Mouse (Mus musculus) activated CD4-positive, CD25-positive, alpha-beta regulatory T cell, adult 4 months (primary cell): ENCODE measurements around the gene Ablim1. TPM values are rescaled to one million over a fixed set of nuclear protein-coding genes. Genes with fewer than 3 reads are reported as not detected.

Experiments
- ATAC-seq: one replicate; pipeline ENCODE4 v1.8.0; 2017
- polyA plus RNA-seq, 2 experiments: library from polyadenylated mRNA; unstranded; fragments of 100-300 nt; shearing (Covaris generic); gene quantifications; one replicate each; pipeline ENCODE4 v1.2.1; 2017

The Ablim1 gene
- polyA plus RNA-seq, 2 experiments from 2014 or later, result 268 to 273 TPM

DNA sequence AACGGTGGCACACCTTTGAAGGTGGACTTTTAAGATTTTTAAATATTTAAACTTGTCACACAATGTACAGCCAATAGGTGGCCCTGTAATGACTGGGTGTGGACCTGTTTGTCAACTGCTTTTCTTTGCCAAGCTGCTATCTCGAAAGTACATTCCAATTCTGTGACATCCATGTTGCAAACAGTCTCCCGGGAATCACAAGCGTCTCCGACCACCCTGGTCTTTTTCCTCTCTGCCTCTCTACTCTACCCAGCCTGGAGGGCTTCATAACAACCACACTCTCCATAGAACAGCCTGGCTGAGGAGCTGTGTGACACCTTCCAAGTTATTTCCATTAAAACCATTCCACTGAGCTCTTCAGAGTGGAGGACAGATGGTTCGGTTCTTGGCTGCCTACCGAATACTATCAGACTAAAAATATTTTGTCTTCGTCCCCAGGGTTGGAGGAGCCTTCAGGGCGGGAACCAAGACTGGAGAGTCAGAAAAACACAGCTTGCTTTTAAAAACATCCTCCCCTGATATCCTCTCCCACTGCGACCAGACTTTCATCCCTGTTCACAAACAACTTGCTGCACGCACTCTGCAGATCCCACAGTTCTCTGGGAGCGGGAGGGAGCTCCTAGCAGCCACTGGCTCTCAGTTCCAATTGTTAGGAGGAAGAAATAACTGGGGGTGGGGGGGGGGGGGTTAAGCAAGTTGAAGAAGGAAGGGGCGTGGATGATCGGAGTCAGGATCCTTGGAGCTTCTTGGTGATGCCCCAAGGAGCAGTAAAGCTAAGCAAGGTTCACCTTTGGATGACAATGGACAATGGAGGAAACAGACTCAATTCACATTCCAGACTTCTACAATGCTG lies 216.3 kb downstream of the Ablim1 start:
- ATAC-seq, result no peak

DNA sequence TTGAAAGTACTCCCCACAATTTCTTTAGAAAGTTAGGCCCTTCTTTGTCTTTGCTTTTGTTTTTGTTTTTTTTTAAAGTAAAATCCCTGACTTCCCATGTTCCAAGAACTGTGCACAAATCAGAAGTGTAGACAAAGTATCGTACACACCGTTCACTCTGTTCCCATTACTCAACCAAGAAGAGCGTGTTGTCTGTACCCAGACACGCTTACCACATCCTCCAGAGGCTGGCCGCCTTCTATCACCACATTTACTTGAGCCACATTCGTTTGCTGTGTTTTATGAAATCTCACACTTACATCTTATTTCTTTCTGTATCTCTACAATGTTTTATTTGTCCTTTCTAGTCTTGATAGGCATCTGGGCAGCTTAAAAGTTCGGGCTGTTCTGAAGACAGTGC lies 219.4 kb downstream of the Ablim1 start:
- peak; percentile 63 for ATAC-seq

DNA sequence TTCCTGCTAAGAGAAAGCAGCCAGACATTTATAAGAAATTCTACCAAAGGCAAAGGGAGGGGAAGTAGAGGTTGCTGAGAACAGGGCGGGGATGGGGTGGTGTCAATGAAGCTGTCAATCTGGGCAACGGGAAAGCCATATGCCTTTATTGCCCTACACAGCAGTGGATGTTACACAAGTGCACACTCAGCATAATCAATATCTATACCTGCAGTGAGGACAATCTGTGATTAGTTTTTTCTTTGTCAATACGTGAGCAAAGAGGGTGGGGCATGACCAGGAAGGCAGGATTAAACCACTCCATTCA lies 221.1 kb downstream of the Ablim1 start:
- ATAC-seq, result peak; percentile 62

DNA sequence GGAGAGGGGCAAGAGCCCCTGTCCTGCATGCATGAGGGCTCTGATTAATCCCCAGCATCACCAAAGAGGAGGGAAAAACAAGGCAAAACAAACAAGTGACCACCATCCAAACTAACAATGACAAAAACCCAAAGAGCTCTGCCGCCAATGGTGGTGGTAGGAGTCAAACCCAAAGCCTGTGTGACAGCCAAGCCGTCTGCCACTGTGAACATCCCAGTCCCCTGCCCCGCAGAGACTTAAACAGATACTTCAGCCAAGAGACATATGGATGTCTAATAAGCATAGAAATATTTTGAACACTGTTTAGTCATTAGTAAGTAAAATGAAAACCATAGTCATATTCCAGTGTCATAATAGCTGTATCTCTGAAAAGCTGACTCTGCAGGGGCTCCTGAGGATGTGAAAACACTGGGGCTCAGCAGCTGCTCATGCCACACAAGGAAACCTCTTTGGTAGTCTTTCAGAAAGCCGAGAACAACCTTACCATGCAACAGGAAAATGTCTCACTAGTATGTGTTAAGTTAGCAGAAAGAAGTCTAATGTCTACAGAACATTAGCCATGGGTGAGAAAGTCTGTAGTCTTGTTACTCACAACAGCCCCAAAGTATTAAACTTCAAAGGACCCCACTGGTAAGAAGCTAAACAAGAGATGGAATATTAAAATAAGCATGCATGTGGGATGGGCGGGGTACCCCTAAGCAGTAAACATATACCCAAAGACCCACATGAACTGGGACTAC lies 221.6 kb downstream of the Ablim1 start:
- no peak for ATAC-seq

DNA sequence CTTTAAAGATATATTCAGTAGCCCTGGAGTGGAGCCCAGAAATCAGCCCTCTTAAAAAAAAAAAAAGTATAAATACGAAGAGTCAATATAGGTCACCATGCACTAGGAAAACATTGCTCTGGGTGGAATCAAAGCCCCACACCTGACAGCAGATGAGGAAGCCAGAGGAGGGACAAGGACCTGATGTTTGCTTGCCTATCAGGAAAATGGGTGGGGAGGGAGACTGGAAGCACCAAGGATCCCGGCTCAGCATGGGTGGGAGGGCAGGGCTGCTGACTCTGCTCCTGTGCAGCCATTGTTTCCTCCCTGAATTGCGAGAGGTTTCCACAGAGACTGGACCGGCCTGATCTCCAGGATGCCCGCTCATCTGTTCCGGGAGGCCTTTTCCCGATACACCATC lies 223.4 kb downstream of the Ablim1 start:
- ATAC-seq, result no peak

DNA sequence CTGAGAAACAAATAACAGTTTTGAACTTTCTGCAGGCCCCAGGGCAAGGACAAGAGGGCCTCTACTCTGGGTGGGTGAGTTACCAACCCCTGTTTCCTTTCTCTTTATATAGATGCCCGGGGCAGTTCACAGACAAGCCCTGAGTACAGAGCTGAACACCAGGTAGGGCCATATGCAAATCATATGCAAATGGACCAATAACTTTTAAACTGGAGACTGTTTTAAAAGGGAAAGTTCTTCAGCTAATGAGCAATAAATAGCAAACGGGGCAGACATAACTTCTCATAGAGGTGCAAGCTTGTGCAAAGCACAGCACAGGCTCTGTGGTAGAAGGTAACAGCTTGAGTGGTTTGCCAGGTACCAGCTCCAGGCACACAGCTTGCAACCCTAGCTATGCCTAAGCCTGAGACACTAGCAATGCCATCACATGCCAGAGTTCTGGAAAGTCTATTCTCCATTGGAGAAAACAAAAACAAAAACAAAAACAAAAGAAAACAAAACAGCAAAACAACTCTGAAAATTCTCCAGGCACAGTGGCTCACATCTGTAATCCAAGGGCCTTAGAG lies 225.8 kb downstream of the Ablim1 start:
- ATAC-seq, result no peak

DNA sequence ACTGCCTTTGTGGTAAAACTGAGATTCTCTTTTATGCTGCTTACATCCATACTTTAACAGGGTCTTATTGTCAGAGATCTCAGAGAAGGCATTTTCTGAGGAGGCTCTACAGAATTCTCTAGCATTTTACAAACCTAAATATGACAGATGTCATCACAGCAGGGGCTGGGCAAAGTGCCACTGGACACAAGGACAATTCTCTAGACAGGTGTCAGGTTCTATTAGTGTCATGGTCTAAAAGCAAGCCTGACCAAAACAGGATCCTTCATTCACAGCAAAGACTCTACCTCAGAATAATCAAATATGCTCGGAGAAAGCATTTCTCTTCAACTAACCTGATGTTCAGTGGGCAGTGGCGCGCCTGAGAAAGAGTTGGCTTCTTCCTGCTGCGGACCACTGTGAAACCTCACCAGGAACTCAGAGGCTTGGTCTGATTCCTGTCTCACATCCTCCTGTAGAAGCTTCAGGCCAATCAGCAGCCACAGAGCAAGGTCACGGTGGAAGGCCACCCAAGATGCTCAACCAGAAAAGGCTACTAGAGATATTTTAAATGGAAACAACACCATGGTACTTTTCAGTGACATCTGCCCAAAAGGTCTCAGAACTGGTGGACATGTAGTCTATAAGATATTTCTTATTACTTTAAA lies 230.1 kb downstream of the Ablim1 start:
- no peak for ATAC-seq

DNA sequence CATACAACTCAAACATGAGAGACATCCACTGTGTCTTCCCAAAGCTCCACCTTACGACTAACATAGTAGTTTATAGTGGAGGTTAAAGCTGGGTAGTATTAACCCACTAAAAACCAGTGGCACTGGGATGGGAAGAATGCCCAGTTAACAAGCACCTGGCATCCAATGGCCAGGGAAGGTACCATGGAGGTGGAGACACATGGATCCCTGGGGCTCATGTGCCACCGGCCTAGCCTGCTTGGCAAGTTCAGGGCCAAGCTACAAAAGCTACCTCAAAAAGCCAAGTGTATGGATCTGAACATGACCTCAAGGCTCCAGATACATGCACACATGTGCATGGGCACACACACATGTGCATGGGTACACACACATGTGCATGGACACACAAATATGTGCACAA lies 230.8 kb downstream of the Ablim1 start:
- no peak for ATAC-seq

DNA sequence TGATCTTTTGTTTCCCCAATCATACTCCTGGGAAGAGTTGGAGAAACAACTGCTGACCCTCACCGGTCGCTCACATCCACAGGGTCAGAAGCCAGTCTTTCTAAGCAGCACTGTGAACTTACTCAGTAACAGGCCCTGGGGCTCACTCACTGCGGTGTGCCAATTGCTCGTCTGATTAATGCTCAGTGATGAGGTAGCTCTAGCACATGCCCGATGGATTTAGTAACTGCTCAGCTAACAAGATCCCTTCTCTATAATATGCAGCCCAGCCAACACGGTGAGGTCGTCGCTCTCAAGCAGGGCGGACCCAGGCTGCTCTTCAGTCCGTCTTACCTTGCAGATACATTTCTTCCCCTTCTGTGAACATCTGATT lies 231.6 kb downstream of the Ablim1 start:
- ATAC-seq, result peak; percentile 2

DNA sequence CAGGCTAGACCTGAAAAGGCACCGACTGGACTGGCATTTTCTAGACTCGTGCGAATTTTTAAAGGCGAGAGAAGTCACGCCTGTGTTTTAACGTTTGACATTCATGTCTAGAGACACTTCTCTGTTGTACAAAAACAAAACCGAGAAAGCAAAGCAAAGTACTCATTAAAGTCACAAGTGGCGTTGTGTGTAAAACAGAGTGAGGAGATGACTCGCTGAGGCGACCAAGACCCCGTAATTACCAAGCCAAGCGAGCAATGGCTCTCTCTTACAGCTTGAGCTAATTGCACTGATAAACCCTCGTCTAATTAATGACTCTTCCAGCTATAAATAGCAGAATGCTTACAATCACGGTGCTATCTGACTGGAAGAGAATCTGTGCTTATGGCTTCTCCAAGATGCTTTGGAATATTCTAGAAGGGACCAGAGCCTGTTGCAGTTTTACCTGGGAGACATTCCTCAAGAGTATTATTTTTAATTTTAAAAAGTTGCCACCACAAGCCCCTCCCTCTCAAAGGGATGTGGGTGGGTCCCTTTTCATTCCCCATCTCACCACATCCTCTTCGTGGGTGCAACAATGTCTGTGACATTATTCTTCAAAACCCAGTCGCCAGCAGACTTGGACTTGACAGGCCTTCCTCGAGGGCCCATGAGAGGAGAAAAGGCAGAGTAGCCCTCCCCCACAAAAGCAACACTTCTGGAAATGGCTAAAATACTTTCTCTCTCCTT lies 232.1 kb downstream of the Ablim1 start:
- ATAC-seq, result peak; percentile 86

DNA sequence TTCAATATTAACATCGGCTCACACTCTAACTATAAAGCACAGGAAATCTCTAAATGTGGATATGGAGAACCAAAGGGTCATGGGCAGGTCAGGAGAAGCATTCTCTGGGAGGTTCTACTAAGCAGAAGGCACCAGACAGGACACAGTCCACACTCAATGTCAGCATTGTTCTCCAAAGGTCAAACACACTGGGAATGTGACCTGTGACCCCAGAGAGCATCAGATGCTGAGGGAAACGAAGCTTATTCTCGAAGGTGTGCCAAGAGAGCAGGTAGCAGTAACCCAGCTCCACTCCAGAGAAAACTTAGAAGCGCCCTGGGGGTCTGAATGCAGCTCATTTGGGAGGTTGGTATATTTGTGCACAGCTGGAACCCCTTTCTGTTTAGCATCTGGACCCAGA lies 233.2 kb downstream of the Ablim1 start:
- ATAC-seq, result no peak

DNA sequence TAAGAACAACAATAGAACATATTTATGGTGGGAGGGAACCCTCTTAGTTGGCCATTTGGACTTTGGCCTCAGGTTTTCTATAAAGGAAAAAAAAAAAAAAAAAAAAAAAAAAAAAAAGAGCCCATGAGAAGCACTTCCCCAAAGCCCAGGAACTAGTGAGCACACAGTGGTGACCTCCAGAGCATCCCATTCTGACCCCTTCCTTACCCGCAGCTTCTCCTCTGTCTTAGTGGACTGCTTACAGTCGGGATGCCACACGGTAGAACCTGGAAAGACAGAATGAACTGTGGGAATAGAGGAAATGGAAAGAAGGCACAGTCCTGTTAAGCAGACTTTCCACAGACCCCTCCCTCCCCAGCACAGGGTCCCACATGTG lies 235.1 kb downstream of the Ablim1 start:
- ATAC-seq, result no peak

DNA sequence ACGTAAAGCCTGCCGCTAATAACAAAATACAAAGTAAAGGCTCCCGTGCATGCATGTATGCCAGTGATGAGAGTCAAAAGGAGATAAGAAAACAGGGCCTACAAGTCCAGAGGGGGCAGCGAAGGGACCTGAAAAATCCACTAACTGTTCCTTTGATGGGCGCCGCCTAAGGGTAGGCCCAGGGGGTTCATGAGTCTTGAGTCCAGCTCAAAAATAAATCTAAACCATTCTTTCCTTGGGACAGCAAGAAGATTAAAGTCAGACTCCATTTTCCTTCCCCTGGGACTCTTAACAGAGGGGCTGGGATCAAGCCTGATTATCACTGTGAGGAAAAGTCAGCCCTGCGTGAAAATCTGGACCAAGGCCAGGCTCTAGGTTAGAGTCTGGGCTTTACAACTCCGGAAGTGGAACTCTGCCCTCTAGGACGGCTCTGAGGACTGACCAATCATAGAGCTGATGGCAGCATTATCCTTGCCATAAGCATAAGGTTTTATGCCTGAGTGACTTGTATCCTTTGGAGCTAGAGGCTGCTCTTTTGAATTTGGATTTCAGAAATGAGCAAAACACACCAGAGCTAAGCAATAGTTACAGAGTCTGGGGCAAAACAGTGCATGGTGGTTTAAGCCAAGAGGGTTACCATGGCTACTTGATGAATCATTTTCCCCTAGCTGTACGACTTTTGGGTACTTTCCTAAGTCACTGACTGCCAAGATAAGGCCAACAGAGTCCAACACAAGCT lies 235.7 kb downstream of the Ablim1 start:
- peak; percentile 47 for ATAC-seq

DNA sequence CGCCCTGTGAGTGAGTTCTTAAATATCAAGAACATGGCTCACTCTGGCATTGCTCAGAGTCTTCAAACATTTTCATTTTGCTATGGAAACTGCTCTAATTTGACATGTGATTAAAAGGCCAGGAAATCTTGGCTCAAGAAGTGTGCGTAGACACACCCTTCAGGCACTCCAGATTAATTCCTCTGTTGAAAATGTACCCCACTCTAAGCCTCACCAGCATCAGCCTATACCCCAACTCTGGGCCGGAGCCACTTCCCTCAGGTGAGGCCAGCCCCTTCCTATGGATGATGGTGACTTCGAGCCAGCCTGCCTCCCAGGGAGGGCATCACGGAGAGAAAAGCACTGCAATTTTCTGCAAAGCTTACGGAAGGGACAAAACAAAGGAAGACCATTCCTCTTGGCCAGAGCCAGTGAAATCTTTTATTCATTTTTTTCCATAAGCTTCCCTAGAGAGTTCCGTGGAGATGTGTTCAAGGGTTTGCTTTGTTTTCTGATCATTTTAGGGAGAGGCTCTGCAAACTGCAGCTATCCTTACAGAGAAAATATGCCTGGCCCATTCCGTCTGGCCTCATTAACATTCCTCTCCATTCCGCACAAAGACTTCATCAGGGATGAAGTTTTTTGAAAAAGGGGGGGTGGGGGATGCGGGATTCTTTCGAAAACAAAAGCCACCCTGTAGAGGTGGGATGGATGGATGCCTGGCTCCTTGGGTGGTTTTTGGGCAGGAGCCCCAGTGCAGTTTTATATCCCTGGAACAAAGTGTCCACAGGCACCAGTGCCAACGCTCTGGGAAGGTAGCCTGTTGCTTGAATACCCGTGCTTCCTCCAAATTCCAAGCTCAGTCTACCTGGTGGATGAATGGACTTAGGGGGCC lies 236.7 kb downstream of the Ablim1 start:
- no peak for ATAC-seq

DNA sequence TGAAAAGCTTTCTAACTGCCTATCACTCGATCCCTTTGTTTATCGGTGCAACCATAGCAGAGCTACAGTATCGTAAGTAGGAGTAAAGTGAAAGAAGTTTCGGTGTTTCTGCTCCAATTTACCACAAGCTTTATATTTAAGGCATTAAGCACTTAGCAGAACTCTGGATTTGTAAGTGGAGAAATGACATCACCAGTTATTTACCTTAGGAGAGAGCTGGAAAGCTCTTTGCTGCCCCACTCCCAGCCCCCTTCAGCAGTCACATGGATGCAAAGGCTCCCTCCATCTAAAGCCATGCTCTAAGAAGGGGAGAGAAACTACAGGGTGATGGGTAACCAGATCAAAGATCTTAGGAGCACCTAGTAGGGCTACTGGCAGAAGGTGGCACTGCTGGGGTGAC lies 241.3 kb downstream of the Ablim1 start:
- ATAC-seq, result peak; percentile 12

DNA sequence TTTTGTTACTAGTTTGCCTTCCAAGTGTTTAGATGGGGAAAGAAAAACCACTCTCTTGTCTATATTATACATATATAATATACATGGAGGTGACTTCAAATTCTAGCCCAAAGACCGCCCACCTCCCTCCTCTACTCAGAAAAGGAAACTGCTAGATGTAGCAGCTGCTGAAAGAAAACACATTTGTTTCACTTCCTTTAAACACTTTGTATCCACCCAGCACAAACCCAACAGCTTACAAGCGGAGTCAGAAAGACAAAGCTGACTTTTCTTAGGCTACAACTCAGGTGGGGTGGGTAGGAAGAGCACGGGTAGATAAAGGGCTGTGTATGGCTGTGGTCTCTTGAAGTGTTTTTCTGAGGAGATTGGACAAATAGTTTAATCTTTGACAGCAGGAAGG lies 242.0 kb downstream of the Ablim1 start:
- peak; percentile 74 for ATAC-seq

DNA sequence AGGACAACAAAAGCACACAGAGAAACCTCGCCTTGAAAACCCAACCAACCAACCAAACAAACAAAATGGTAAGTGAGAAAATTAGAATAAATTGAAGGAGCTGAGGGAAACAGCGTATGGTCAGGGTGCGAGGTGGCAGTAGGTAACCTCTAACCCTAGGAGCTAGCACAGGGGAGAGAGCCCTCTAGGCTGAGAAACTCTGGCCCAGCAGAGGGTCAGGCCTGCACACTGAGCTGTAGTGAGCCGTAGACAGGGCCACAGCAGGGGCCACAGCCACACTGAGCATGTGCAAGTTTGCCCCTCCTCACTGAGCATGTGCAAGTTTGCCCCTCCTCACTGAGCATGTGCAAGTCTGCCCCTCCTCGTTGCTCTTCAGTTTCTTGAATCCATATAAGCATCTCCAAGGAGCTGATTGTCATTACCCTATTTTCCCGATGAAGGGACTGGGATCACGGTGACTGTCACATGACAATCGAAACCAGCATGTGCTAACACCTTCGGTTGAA lies 247.6 kb downstream of the Ablim1 start:
- no peak for ATAC-seq

DNA sequence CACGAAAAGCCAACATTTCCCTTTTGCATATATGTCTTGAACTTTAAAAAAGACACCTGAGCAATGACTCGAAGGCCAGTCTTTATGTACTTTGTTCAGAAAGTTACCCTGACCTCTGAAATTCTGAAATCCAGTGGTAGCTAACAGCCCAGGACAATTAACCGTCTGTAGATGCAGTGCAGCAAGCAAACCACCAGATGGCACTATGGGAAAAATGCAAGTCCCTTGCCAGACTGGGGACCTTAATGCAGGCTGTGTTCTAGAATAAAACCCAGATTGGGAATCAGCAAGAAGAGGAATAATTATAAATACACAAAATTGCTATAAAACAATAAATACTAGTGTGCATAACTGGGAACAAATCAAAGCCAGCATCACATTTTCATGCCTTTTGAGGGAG lies 248.4 kb downstream of the Ablim1 start:
- ATAC-seq, result peak; percentile 55

DNA sequence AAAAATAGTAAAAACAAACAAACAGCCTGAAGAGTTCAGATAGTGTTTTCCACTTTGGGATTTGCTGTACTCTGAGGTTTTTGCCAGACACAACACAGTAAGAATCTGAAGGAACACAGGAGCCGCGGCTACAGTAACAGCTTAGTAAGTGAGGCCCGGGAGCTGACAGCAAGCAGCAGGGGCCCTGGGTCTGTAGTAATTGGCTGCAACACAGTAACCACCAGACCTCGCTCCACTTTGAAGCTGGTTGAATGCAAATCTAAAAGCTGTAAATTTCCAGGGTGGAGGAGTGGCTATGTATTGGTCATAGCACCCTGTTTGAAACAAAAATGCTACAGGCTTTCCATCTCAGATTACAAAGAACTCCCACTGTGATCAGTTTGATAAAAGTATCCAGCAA lies 252.0 kb downstream of the Ablim1 start:
- no peak for ATAC-seq

DNA sequence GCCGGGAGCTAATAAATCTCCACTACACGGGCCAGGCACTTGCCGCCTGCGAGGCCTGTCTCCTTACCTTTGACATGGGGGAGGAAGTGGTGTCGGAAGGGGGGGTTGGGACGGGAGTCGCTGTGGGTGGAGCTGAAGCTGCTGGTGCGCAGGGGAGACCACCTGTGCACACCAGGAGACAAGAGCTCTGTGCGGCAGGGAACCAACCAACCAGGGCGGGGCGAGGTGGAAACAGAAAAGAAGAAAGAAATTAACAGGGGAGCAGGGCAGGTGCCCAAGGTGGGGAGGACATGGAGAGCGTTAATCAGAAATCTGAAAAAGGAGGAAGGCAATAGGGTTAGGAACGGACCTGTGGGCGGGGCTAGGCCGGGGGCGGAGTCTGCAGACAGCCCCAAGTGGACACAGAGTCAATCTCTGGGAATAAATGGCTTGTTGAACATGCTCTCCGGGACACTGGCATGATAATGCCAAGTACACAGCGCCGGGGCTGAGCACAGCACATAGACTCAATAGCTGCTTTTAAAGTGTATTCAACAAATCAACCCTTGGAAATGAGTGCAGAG lies 255.6 kb downstream of the Ablim1 start:
- no peak for ATAC-seq

DNA sequence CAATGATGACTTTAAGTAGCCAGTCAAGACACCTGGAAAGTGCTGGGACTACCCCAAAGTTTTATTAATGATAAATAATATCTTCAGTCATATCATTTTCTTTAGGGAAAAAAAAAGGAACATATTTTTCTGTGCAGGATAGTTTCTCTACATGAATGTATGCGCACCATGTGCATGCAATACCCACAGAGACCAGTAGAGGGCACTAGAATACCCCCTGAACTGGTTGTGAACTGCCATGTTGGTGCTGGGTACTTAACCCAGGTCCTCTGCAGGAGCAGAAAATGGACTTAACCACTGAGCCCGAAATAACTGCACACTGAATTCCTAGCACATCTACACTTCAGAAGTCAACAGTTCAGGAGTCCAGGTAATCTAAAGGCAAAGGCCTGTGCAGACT lies 257.2 kb downstream of the Ablim1 start:
- no peak for ATAC-seq
